Mouse (Mus musculus) E14TG2a.4 (cell line): ENCODE data around the gene Foxi1.

ENCODE experiments used
- H3K27me3 ChIP-seq: 2 replicates; pipeline ENCODE4 v1.6.1; 2014; ENCODE audit warnings: low read length, control low read depth; ENCODE audit not compliant: insufficient read depth
- H3K36me3 ChIP-seq: 2 replicates; pipeline ENCODE4 v1.6.1; 2014; ENCODE audit warnings: low read length, control low read depth; ENCODE audit not compliant: insufficient read depth
- H3K4me1 ChIP-seq: replicated peaks from 2 replicates; pipeline ENCODE4 v1.6.1; 2014; ENCODE audit warnings: low read depth, low read length, control low read depth
- H3K4me3 ChIP-seq: replicated peaks from 2 replicates; pipeline ENCODE4 v1.5.1; 2014; ENCODE audit warnings: mild to moderate bottlenecking, low read length
- H3K9me3 ChIP-seq: 2 replicates; pipeline ENCODE4 v1.6.1; 2014; ENCODE audit warnings: low read length, control low read depth
- CTCF ChIP-seq: conservative IDR thresholded peaks from 2 replicates; pipeline ENCODE4 v1.5.1; 2014; ENCODE audit warnings: low read length
- NANOG ChIP-seq: IDR thresholded peaks from 2 replicates; pipeline ENCODE4 v1.6.1; 2014; ENCODE audit warnings: borderline replicate concordance, low read length, mixed read lengths
- POU5F1 ChIP-seq: IDR thresholded peaks from 2 replicates; pipeline ENCODE4 v1.6.1; 2014; ENCODE audit warnings: low read length, borderline replicate concordance

Gene Foxi1

GRCm38 (mm10) chr11:34171221-34171620, 36.7 kb downstream of the Foxi1 start:
- H3K4me3 ChIP-seq = no peak overlapping the region
- no peaks in the 10 kb centered on the region for H3K36me3 ChIP-seq
- H3K27me3 ChIP-seq = no peaks in the 10 kb centered on the region
- TF ChIP-seq POU5F1 (no peak), NANOG (no peak), CTCF (no peak)
- 0 out of 2 replicates have a peak, but pooled peaks cover 4% of the 10 kb centered on the region for H3K4me1 ChIP-seq
- no peaks in the 10 kb centered on the region for H3K9me3 ChIP-seq

- Histone ChIP-seq H3K9me3 (no peaks in the 10 kb centered on the region), H3K36me3 (no peaks in the 10 kb centered on the region), H3K4me3 (no peak overlapping the region), H3K4me1 (0 out of 2 replicates have a peak, but pooled peaks cover 4% of the 10 kb centered on the region), H3K27me3 (no peaks in the 10 kb centered on the region)
- TF ChIP-seq NANOG = no peak
- no peak for TF ChIP-seq CTCF
- no peak for TF ChIP-seq POU5F1
Measured at GRCm38 (mm10) chr11:34169464-34169894, 38.4 kb downstream of the Foxi1 start.

- 0 out of 2 replicates have a peak, but pooled peaks cover 4% of the 10 kb centered on the region for H3K4me1 ChIP-seq
Measured at GRCm38 (mm10) chr11:34166392-34166791, 41.5 kb downstream of the Foxi1 start.

GRCm38 (mm10) chr11:34165278-34165677, 42.6 kb downstream of the Foxi1 start:
- Histone ChIP-seq H3K36me3 (no peaks in the 10 kb centered on the region), H3K9me3 (peaks cover 13% of the 10 kb centered on the region; the same call in 1 of the 2 replicates), H3K27me3 (no peaks in the 10 kb centered on the region), H3K4me1 (0 out of 2 replicates have a peak, but pooled peaks cover 4% of the 10 kb centered on the region), H3K4me3 (no peak overlapping the region)
- TF ChIP-seq POU5F1 (no peak), CTCF (no peak), NANOG (no peak)

More at GRCm38 (mm10) chr11:34166392-34166791, 41.5 kb downstream of the Foxi1 start:
- no peak overlapping the region for H3K4me3 ChIP-seq
- peaks cover 8% of the 10 kb centered on the region; the same call in 1 of the 2 replicates for H3K9me3 ChIP-seq
- no peaks in the 10 kb centered on the region for H3K27me3 ChIP-seq
- H3K36me3 ChIP-seq = no peaks in the 10 kb centered on the region
- TF ChIP-seq NANOG (no peak), CTCF (no peak), POU5F1 (no peak)

- TF ChIP-seq CTCF = no peak
- TF ChIP-seq NANOG = no peak
- no peak for TF ChIP-seq POU5F1
- Histone ChIP-seq H3K4me1 (peaks cover 5% of the 10 kb centered on the region), H3K27me3 (no peaks in the 10 kb centered on the region), H3K4me3 (no peak overlapping the region), H3K36me3 (no peaks in the 10 kb centered on the region), H3K9me3 (peaks cover 13% of the 10 kb centered on the region; the same call in 1 of the 2 replicates)
Measured at GRCm38 (mm10) chr11:34158916-34159315, 49.0 kb downstream of the Foxi1 start.

GRCm38 (mm10) chr11:34155235-34155634, 52.7 kb downstream of the Foxi1 start:
- Histone ChIP-seq H3K4me3 (0 out of 2 replicates have a peak overlapping the region, but pooled peaks have one; percentile 17), H3K4me1 (peaks cover 5% of the 10 kb centered on the region), H3K36me3 (no peaks in the 10 kb centered on the region), H3K27me3 (no peaks in the 10 kb centered on the region), H3K9me3 (no peaks in the 10 kb centered on the region)
- TF ChIP-seq NANOG (no peak), CTCF (no peak), POU5F1 (no peak)
